Mouse (Mus musculus) lung, adult 2 months (tissue): ENCODE measurements at regions not wholly inside any gene's neighbourhood (a gene's known extent, or its start where the extent isn't known, plus 50 kb on each side); places are given as distances from the start of the nearest gene placed in this dataset.

ENCODE experiments used
- DNase-seq: peaks from one replicate; pipeline ENCODE4 v3.0.0; 2022
- H3K4me1 ChIP-seq: fragments of 200-500 bp; 2 replicates; pipeline ENCODE4 v1.6.1; 2011; ENCODE audit warnings: low read length; ENCODE audit not compliant: control insufficient read depth, insufficient read depth
- H3K4me3 ChIP-seq: fragments of 200-500 bp; replicated peaks from 2 replicates; pipeline ENCODE3; 2011; ENCODE audit warnings: low read depth, mild to moderate bottlenecking, control low read depth, low read length; ENCODE audit errors: extremely low read depth
- CTCF ChIP-seq: fragments of 200-500 bp; IDR thresholded peaks from 2 replicates; pipeline ENCODE4 v1.5.1; 2011; ENCODE audit warnings: mild to moderate bottlenecking, low read length, control low read depth; ENCODE audit not compliant: insufficient read depth
- POLR2A ChIP-seq: fragments of 200-500 bp; IDR thresholded peaks from 2 replicates; pipeline ENCODE4 v1.6.1; 2011; ENCODE audit warnings: low read depth, mild to moderate bottlenecking, control low read depth, low read length, borderline replicate concordance; ENCODE audit errors: extremely low read depth
- WGBS: fragments of 180-500 bp; shearing (Covaris S2); methylation state at CpG from one replicate; pipeline ENCODE4 v1.1.7; 2018; 5-methylcytosine and 5-hydroxymethylcytosine counted together

- TF ChIP-seq CTCF, result no peak
- no peak for TF ChIP-seq POLR2A
- WGBS, result 45% methylated on average over 4 of the region's 4 CpGs
- DNase-seq, result no peak
- Histone ChIP-seq H3K4me1 (no peaks in the 10 kb centered on the region), H3K4me3 (no peak overlapping the region)
Observed at GRCm38 (mm10) chr4:106020338-106020737, 230.7 kb downstream of the Gm12728 start.

- H3K4me1 ChIP-seq, result no peaks in the 10 kb centered on the region
- no peak for TF ChIP-seq POLR2A
- TF ChIP-seq CTCF, result no peak
- 86% methylated on average over 1 of the region's 1 CpGs for whole genome bisulfite sequencing
- DNase-seq, result no peak
- H3K4me3 ChIP-seq, result no peak overlapping the region
Observed at GRCm38 (mm10) chr4:106024591-106024990, 234.9 kb downstream of the Gm12728 start.

- 57% methylated on average over 15 of the region's 15 CpGs for WGBS
- no peak for DNase-seq
- TF ChIP-seq POLR2A, result no peak
- no peak for TF ChIP-seq CTCF
- Histone ChIP-seq H3K4me1 (no peaks in the 10 kb centered on the region), H3K4me3 (no peak overlapping the region)
Observed at GRCm38 (mm10) chr4:106025966-106026637, 236.4 kb downstream of the Gm12728 start.

GRCm38 (mm10) chr4:106040376-106040775, 250.7 kb downstream of the Gm12728 start:
- 69% methylated on average over 7 of the region's 7 CpGs for WGBS
- TF ChIP-seq CTCF (no peak), POLR2A (no peak)
- H3K4me1 ChIP-seq, result no peaks in the 10 kb centered on the region
- no peak overlapping the region for H3K4me3 ChIP-seq
- DNase-seq, result no peak

- Histone ChIP-seq H3K4me1 (no peaks in the 10 kb centered on the region), H3K4me3 (no peak overlapping the region)
- TF ChIP-seq CTCF, result no peak
- TF ChIP-seq POLR2A, result no peak
- no peak for DNase-seq
- WGBS, result 35% methylated on average over 3 of the region's 3 CpGs
Observed at GRCm38 (mm10) chr4:106042456-106042855, 252.8 kb downstream of the Gm12728 start.

- 72% methylated on average over 9 of the region's 9 CpGs for WGBS
- Histone ChIP-seq H3K4me3 (no peak overlapping the region), H3K4me1 (no peaks in the 10 kb centered on the region)
- no peak for DNase-seq
- TF ChIP-seq POLR2A (no peak), CTCF (no peak)
Observed at GRCm38 (mm10) chr4:106043661-106044060, 254.0 kb downstream of the Gm12728 start.

GRCm38 (mm10) chr4:106048053-106048452, 258.4 kb downstream of the Gm12728 start:
- H3K4me1 ChIP-seq, result no peaks in the 10 kb centered on the region
- no peak overlapping the region for H3K4me3 ChIP-seq
- TF ChIP-seq POLR2A, result no peak
- TF ChIP-seq CTCF, result no peak
- DNase-seq, result no peak
- WGBS, result 68% methylated on average over 8 of the region's 8 CpGs

GRCm38 (mm10) chr4:106048797-106049196, 259.1 kb downstream of the Gm12728 start:
- no peak for DNase-seq
- 75% methylated on average over 8 of the region's 8 CpGs for WGBS
- Histone ChIP-seq H3K4me3 (no peak overlapping the region), H3K4me1 (no peaks in the 10 kb centered on the region)
- TF ChIP-seq POLR2A, result no peak

- no peak for DNase-seq
- H3K4me3 ChIP-seq, result no peak overlapping the region
- TF ChIP-seq CTCF (no peak), POLR2A (no peak)
- no peaks in the 10 kb centered on the region for H3K4me1 ChIP-seq
- WGBS, result 77% methylated on average over 3 of the region's 3 CpGs
Observed at GRCm38 (mm10) chr4:106049880-106050279, 260.2 kb downstream of the Gm12728 start.

- Histone ChIP-seq H3K4me3 (no peak overlapping the region), H3K4me1 (no peaks in the 10 kb centered on the region)
- WGBS, result 93% methylated on average over 3 of the region's 3 CpGs
- DNase-seq, result no peak
- no peak for TF ChIP-seq CTCF
- TF ChIP-seq POLR2A, result no peak
Observed at GRCm38 (mm10) chr4:106050297-106050696, 260.6 kb downstream of the Gm12728 start.
